Mouse (Mus musculus) stomach, embryonic 14.5 days (tissue): ENCODE results near the gene Ash1l. TPM values are rescaled to one million over a fixed set of nuclear protein-coding genes. Genes with fewer than 3 reads are reported as not detected.

Source experiments
- ATAC-seq: fragments of 200-750 bp; cut with Nextera tagmentation; 2 replicates; pipeline ENCODE4 v1.8.0; 2017; ENCODE audit warnings: low read depth, moderate TSS enrichment; ENCODE audit not compliant: insufficient number of reproducible peaks, insufficient read depth, low FRiP score
- H3K27ac ChIP-seq: fragments of 300-500 bp; sonication (generic); 2 replicates; pipeline ENCODE4 v1.5.1; 2014; ENCODE audit warnings: mild to moderate bottlenecking, low read length, moderate library complexity, mixed read lengths
- H3K27me3 ChIP-seq: fragments of 300-500 bp; sonication (generic); 2 replicates; pipeline ENCODE4 v1.6.1; 2014; ENCODE audit warnings: low read length, control low read depth, mixed read lengths; ENCODE audit not compliant: control insufficient read depth, insufficient read depth
- H3K36me3 ChIP-seq: fragments of 300-500 bp; sonication (generic); 2 replicates; pipeline ENCODE4 v1.6.1; 2014; ENCODE audit warnings: mild to moderate bottlenecking, control low read depth, low read length, moderate library complexity, mixed read lengths; ENCODE audit not compliant: control insufficient read depth, insufficient read depth
- H3K4me1 ChIP-seq: fragments of 300-500 bp; sonication (generic); 2 replicates; pipeline ENCODE4 v1.6.1; 2014; ENCODE audit warnings: low read length, control low read depth, mixed read lengths; ENCODE audit not compliant: control insufficient read depth, insufficient read depth
- H3K4me2 ChIP-seq: fragments of 300-500 bp; sonication (generic); replicated peaks from 2 replicates; pipeline ENCODE4 v1.6.1; 2014; ENCODE audit warnings: low read depth, low read length, control low read depth
- H3K4me3 ChIP-seq: fragments of 300-500 bp; sonication (generic); 2 replicates; pipeline ENCODE4 v1.5.1; 2014; ENCODE audit warnings: low read depth, low read length, control low read depth
- H3K9ac ChIP-seq: fragments of 300-500 bp; sonication (generic); replicated peaks from 2 replicates; pipeline ENCODE4 v1.6.1; 2014; ENCODE audit warnings: low read depth, mild to moderate bottlenecking, control low read depth, low read length, moderate library complexity, mixed read lengths
- H3K9me3 ChIP-seq: fragments of 300-500 bp; sonication (generic); 2 replicates; pipeline ENCODE4 v1.6.1; 2016; ENCODE audit warnings: low read depth, low read length, control low read depth; ENCODE audit not compliant: control insufficient read depth
- WGBS: fragments of 180-500 bp; shearing (Covaris S2); extraction: QIAGEN DNeasy Blood & Tissue Kit; methylation state at CpG from one replicate; pipeline ENCODE4 v1.1.7; 2014; 5-methylcytosine and 5-hydroxymethylcytosine counted together
- polyA plus RNA-seq: library from polyadenylated mRNA; unstranded; fragments of >200 nt; fragmentation: Nextera tagmentation; extraction: Ambion mirVana; gene quantifications from 2 replicates; pipeline ENCODE4 v1.2.1, GENCODE M21; 2014

Ash1l gene
- polyA plus RNA-seq, 1 experiment from 2014 or later, result 31.4 TPM

- 87% methylated on average over 3 of the region's 3 CpGs for WGBS
- Histone ChIP-seq H3K4me3 (no peak overlapping the region), H3K9ac (no peak overlapping the region), H3K27ac (no peak overlapping the region), H3K4me2 (no peak overlapping the region), H3K36me3 (no peaks in the 10 kb centered on the region), H3K27me3 (no peaks in the 10 kb centered on the region), H3K4me1 (no peaks in the 10 kb centered on the region), H3K9me3 (no peaks in the 10 kb centered on the region)
- no peak for ATAC-seq
Observed at GRCm38 (mm10) chr3:89125981-89126380, 175.6 kb downstream of the Ash1l start.

Other genes with a start within 250 kb of the Ash1l start
- gene Rit1, start 233.8 kb upstream of the Ash1l start, polyA plus RNA-seq, result 63.4 and 73.9 TPM in 2 replicates
- 27.7 and 29.3 TPM in 2 replicates for gene Syt11, start 175.5 kb upstream of the Ash1l start, polyA plus RNA-seq
- gene Gon4l, start 115.4 kb upstream of the Ash1l start, polyA plus RNA-seq, result 12.6 and 15.7 TPM in 2 replicates
- 40.5 and 43.5 TPM in 2 replicates for gene Msto1, start 36.6 kb upstream of the Ash1l start, polyA plus RNA-seq
- 137 and 149 TPM in 2 replicates for gene Dap3, start 559 bp downstream of the Ash1l start, polyA plus RNA-seq
- gene Rusc1, start 142.7 kb downstream of the Ash1l start, polyA plus RNA-seq, result 19.2 and 19.5 TPM in 2 replicates
- gene Gm43738, start 150.5 kb downstream of the Ash1l start, polyA plus RNA-seq, result not detected in 2 replicates
- 247 and 278 TPM in 2 replicates for gene Fdps, start 151.3 kb downstream of the Ash1l start, polyA plus RNA-seq
- gene Pklr, start 185.5 kb downstream of the Ash1l start, polyA plus RNA-seq, result 2.8 and 3.3 TPM in 2 replicates
- gene Hcn3, start 209.6 kb downstream of the Ash1l start, polyA plus RNA-seq, result 1.4 and 1.9 TPM in 2 replicates
- gene Clk2, start 214.2 kb downstream of the Ash1l start, polyA plus RNA-seq, result 32.7 and 35.1 TPM in 2 replicates
- gene Scamp3, start 226.9 kb downstream of the Ash1l start, polyA plus RNA-seq, result 92.9 and 95.1 TPM in 2 replicates
- gene Fam189b, start 232.5 kb downstream of the Ash1l start, polyA plus RNA-seq, result 28.3 and 28.7 TPM in 2 replicates